Mouse (Mus musculus): ENCODE results near the gene Tsc22d4.
"Not testable (repeated sequence)": the region's sequence is repeated elsewhere in the genome, so short reads cannot be mapped to it uniquely, and the experiment has no call there.

Gene Tsc22d4

DNA sequence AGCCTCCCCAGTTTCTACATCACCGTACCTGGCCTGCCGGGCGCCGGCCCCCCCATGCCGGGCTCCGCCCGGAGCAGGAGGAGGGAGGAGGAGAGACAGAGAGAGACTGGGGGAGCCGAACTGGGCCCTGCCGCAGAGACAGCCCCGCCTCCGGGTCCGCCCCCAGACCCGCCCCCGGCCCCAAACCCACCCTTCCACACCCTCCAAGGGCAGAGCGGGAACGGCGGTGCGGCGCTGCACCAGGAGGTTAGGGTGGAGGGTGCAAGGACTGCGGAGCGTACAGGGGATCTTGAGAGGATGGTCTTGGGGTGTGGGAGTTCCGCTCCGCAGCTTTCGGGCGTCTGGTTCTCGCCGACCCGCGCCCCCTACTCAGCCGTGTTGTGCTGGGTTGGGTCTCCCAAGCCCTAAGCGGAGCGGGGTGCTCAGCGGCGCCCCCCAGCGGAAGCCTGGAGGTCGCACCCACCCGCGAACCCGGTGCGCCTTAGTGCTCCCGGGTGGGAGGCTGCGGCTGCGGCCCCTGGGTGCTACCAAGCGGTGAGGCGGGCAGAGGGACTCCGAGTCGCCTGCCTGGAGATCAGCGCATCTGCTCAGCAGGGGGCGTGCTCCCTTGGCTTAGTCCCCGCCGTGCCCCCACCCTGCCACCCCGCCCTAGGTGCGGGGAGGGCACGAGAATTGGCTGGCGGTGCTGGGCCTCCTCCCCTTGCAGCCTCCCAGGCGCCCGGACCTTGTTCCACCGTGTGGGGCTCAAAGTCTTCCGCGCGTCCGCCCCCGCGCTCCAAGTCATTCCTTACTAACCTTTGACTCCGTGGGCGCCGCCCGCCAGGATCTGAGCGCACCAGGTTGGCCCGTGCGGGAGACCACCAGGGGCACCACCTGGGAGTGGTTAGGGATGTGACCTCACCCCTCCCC is 4.3 kb upstream of the Tsc22d4 start, which contains the start of gene Nyap1:
Nyap1 (minus strand) TSS at position 585 of the 909 bp plus-strand sequence.
- DNase-seq (ENCODE audit: low spot score), result peak; percentile 75

DNA sequence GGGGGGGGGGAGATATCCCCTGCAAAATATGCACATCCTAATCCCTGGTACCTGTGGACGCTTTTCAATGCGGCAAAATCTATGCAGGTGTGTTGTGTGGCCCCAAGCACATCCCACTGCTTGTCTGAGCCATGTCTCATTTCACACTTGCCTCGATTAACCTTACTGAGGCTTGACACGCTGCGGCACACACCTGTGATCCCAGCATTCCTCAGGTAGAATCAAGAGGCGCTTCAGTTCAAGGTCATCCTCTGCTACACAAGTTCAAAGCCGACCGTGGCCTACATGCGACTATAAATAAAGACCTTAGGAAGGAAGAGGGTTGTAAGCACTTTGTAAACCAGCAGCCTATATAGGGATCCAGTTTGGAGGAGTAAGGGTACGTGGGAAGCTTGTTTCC is 3.5 kb upstream of the Tsc22d4 start:
- no peak for DNase-seq (ENCODE audit: low spot score)

DNA sequence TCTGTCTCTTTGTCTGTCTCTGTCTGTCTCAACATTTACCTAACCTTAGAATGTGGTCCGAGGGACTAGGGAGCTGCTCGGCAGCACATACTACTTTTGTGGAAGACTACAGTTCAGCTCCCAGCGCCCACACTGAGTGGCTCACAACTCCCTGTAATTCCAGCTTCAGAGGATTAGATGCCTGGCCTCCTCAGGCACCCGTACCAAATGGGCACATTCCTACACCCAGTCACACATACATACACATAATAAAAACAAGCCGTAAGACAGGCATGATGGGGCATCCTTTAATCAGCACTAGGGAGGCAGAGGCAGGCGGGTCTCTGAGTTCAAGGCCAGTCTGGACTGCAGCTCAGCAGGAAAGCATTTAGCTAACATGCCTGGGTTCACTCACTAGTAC is 2.7 kb upstream of the Tsc22d4 start:
- no peak for DNase-seq (ENCODE audit: low spot score)

DNA sequence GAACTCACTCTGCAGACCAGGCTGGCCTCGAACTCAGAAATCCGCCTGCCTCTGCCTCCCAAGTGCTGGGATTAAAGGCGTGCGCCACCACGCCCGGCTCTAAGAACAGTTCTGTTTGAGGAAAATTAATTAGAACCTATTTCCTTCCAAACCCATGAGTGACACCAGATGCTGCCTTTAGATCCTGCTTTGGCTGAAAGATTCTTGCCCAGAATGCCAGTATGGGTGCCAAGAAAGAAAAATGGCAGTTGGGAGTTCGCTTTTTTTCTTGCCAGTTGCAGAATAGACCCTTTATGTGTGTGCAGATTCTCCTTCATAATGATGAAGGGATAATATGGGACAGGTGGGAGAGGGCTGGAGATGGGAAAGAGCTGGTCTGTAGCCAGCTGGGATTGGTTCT is 1.3 kb upstream of the Tsc22d4 start:
- no peak for DNase-seq (ENCODE audit: low spot score)

DNA sequence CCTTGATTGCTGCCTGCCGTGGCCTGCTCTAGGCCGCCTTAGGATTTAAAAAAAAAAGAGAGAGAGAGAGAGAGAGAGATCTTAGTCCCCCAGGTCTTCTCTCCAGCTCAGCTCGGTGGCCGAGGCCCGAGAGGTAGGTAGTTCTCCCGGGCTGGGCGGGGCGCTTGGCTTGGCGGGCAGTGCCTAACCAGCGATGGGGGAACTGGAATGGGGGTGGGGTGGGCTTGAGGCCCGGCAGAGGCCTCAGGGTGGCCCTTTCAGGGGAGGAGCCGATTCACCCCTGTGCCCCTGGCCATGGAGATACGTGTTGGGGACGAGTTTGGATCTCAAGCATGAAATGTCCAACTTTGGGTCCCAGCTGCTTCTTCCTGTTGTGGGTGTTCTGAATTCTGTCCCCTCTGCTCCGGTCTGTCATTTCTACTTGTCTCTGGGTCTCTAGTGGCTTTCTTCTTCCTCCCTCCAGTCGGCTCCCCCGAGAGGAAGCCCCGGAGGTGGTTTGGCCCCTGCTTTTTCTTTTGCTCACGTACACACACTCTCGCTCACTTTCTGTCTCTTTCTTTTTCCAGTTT is 836 bp downstream of the Tsc22d4 start:
- peak; percentile 52 for DNase-seq (ENCODE audit: low spot score)

DNA sequence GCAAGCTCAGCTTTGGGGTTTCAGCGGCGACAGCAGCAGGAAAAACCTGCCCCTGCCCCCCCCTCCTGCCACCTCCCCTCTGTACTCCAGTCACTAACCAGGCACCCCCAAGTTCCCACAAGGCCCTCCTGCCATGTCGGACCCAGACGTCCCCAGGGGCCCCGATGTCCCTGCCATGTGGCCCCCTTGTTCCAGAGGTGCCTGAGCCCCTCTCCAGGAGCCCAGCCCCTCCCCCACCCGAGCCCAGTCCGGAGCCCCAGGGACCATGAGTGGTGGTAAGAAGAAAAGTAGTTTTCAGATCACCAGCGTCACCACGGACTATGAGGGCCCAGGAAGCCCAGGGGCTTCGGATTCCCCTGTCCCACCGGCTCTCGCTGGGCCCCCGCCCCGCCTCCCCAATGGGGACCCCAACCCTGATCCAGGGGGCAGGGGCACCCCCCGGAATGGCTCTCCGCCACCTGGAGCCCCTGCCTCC is 1.4 kb downstream of the Tsc22d4 start:
- DNase-seq (ENCODE audit: low spot score), result no peak

DNA sequence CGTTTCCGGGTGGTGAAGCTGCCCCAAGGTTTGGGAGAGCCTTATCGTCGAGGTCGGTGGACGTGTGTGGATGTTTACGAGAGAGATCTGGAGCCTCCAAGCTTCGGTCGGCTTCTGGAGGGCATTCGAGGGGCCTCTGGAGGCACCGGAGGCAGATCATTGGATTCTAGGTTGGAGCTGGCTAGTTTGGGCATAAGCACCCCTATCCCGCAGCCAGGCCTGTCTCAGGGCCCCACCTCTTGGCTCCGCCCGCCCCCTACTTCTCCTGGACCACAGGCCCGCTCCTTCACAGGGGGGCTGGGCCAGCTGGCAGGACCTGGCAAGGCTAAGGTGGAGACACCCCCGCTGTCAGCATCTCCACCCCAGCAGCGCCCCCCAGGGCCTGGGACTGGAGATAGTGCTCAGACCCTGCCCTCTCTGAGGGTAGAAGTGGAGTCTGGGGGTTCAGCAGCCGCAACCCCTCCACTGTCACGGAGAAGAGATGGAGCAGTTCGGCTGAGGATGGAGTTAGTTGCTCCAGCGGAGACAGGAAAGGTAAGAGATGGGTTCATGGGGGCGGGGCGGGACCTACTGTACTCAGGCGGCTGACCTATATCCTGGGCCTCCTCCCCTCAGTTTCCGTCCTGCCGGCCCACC is 1.9 kb downstream of the Tsc22d4 start:
- DNase-seq (ENCODE audit: low spot score), result no peak

DNA sequence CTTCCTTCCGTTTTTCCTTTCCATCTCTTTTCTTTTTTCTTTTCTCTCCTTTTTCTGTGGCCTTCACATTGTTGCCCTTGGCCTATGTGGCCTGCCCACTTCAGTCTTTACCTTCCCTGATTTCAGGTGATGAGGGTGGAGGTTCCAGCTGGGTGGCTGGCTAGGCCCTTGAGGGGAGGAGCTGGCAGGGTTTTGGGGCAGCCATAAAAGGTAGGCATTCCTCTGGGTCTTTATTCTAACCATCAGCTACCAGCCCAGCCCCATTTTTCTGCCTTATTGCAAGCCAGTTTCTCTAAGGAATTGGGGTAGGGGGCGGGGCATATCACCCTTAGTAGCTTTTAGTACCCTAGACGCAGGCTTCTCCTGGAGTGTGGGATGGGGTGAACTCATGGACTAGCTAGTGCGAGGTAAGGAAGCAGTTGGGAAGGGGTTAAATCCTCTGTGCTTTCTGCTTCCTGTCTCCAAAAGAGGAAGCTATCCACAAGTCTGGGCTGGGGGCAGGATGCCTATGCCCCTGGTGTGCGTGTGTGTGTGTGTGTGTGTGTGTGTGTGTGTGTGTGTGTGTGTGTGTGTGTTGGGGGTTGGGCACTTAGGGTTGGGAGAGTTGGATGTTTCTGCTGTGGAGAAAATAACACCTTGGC is 2.7 kb downstream of the Tsc22d4 start:
- DNase-seq (ENCODE audit: low spot score), result no peak

DNA sequence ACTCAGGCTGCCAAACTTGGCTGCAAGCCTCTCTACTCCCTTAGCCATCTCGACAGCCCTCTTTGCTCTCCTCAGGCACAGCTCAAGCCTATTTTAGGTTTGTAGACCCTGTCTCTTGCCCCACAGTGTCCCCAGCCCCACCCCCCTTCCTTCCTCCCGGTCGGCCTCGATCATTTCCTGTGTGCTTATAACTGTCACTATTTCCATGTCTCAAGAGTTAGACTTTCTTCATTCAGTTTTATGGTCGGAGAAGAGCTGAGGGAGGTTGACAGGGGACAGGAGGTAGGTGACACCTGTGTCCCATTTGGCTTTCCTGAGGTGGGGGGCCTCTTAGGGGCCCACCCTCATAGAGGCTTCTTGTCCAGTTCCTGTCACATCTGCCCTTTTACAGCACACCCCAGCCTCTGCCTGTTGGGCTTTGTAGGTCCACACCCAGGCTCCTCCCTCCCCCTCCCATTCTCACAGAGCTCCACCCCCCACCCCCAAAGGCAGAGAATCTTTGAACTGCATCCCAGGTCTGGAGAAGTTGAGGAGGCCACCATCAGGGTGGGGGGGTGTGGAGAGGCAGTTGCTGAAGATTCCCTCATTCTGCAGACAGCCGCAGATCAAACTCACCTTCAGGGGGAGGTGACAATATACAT is 3.8 kb downstream of the Tsc22d4 start:
- DNase-seq (ENCODE audit: low spot score), result no peak

DNA sequence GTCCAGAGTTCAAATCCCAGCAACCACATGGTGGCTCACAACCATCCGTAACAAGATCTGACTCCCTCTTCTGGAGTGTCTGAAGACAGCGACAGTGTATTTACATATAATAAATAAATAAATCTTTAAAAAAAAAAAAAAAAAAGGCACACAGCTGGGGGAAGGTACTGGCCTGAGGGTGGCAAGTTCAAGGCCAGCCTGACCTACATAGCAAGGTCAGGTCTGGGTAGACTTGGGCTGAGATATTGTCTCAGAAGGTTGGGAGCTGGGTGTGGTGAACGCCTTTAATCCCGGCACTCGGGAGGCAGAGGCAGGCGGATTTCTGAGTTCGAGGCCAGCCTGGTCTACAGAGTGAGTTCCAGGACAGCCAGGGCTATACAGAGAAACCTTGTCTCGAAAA is 4.7 kb downstream of the Tsc22d4 start:
- DNase-seq (ENCODE audit: low spot score), result not testable (repeated sequence)

DNA sequence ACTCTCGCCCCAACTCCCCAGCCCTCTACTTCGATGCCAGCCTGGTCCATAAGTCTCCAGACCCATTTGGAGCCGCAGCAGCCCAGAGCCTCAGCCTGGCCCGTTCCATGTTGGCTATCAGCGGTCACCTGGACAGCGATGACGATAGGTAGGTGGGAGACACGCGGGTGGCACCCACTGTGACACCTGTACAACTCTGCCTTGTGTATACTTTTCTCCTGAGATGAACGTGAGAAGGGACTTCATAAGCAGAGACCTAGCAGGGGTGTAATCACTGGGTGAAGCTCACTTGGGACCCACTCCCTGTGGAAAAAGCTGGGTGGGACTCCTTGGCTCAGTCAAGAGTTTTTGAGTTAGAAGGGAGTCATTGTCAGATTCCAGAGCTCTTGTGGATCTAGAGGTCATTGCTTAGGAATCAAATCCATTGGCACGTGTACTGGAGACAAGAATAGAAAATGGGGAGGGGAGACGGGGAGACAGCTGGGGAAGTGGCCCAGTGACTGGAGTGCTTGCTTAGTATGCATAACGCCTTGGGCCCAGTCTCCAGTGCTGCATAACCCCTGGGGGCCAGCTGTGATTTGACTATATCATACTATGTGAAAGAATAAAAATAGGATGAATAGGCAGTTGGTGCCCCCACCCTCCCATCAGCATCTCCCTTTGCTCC is 5.8 kb downstream of the Tsc22d4 start:
- no peak for DNase-seq (ENCODE audit: low spot score)

DNA sequence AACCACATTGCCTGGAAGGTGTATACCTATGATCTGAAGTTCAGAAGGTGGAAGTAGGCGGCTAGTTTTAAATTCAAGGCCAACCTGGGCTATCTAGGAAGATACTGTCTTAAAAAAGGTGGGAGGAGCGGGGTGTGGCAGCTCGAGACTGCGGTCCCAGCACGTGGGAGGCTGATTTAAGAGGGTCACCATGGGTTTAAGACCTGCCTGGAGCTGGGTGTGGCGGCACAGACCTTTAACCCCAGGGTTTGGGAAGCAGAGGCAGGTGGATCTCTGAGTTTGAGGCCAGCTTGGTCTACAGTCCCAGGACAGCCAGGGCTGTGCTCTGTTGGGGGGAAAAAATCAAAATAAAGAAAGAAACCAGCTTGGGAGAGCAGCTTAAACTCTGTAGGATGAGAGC is 6.5 kb downstream of the Tsc22d4 start:
- DNase-seq (ENCODE audit: low spot score), result no peak

DNA sequence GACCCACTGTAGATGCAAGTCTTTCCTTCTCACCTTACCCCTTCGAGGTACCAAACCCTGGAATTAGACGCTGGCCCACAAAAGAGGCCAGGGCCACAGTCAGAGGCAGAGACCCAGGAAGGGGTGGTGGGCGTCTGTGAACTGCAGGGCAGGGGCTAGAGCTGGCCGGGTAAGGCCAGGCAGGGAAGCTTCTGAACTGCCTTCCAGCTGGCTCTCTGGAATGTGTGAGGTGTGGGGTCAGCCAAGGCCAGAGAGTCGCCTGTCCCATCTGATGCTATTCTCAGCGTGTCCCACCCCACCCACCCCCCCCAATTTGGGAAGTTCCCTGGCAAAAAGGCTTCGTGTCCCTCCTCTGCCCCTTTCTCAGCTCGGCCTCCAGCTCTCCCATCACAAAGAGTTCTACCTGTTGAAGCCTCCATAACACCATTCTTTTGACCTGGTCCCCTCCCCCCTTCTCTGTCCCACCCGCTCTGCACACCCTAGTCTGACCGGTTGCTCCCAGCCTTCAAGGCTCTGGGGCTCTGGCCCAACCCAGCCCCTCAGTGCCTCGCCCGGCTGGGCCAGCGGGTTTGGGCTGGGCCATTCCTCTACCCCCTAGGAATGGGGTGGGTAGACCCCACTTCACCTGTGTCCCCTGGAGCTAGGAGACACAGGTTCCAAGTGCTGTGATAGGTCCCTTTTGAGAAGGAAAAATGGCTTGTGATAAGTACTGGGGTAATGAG is 7.7 kb downstream of the Tsc22d4 start:
- no peak for DNase-seq (ENCODE audit: low spot score)

DNA sequence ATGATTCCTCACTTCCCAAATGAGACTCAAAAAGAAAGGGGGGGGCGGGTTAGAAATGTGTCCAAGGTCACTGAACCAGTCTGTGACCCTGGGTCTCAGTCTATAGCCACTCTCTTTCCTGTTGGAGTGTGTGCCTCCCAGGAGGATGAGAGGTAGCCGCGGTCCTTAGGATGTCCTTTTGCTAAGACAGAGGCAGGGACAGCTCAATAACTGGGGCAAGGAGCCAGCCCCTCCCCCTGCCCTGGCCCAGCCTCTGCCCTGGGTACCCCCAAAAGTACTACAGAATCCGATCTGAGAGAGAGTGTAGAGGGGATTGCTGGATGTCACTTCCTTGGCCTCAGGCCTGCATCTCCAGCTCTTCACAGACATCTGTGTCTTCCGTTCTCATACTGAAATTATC is 9.9 kb downstream of the Tsc22d4 start:
- no peak for DNase-seq (ENCODE audit: low spot score)

DNA sequence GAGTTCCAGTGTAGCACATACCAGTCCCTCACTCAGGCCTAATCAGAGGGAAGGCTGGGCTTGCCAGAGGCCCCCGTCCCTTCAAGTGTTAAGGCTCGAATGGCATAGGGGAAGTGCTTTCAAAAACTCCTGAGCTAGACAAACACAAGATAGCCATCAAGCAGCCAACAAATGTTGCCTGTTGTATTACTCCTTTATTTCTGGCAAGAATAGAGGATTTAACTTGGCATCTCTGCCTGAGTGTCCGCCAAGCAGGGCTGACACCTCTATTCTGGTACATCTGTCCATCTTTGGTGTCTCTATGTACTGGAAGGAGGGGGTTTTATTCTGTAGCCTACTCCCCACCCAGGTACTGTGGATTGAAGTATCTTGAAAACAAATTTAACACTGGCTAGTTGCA is 10.6 kb downstream of the Tsc22d4 start:
- no peak for DNase-seq (ENCODE audit: low spot score)

DNA sequence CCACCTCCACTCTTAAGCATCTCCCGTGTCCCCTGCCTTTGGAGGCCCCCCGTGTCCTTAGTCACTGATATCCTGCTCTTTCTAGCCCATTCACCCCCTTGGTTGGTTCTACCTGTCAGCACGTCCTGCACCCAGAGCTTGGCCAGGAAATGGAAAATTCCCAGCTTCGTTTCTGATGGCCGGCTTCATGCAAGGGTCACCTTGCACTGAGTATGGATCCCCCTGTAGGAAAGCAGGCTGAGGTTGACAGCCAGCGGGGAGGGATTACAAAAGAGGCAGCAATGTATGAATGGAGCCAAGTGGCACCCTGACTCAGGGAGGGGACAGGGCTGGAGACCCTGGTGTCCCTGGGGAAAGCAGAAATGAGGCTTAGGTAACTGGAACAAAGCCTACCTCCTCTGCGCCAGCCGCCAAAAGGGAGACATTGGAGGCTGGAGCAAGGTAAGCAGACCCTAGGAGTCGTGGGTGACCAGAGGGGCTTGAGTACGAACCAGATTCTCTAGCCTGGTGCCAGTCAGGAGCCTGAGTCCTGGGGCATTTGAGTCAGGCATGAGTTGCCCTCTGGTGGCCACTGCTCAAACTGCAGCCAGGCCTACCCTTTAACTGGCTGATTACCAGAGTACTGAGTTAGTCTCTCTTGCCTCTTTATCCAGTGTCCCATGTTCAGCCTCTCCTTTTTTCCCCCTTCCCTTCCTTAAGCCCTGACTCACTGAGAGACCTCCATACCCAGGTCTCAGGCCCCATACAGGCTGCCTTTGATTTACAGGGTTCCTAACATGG is 11.5 kb downstream of the Tsc22d4 start:
- peak; percentile 58 for DNase-seq (ENCODE audit: low spot score)

DNA sequence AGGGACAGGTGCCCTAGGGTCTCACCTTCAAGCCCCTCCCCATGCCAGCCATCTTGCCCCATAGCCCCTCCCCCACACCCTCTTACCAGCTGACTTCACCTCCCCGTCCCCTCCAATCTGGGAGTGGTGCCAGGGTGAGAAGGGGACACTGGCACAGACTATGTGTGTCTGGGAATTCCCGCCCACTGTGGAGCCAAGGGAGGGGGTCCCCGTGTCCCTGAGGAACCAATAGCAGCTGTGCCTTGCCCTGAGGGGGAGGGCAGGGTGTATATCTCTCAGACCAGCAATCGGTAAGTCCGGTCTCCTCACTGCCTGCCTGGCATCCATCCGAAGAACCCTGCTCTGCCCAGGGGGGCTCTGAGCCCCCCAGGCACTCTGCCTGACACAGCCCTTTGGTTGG is 12.4 kb downstream of the Tsc22d4 start:
- DNase-seq (ENCODE audit: low spot score), result no peak

DNA sequence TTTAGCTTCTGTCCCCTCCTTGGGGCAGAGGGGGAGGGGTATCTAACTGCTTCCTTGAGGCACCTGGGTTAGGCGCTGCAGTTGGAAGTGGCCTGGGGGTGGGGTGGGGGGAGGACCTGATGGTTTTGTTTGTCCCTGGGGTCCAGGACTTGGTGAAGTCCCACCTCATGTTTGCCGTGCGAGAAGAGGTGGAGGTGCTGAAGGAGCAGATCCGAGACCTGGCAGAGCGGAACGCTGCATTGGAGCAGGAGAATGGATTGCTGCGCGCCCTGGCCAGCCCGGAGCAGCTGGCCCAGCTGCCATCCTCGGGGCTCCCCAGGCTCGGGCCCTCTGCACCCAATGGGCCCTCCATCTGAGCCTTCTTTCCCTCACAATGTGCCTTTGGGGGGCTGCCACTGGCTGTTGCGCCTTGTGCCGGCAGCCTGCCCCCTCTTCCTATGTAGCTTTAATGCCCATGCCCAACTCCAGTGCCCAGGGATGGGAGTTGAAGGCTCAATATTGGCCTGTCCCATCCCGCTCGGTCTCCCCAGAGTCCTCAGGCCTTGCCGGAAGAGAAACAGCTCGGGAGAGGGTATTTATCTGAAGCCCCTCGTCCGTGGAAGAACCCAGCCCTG is 13.5 kb downstream of the Tsc22d4 start:
- DNase-seq (ENCODE audit: low spot score), result no peak

DNA sequence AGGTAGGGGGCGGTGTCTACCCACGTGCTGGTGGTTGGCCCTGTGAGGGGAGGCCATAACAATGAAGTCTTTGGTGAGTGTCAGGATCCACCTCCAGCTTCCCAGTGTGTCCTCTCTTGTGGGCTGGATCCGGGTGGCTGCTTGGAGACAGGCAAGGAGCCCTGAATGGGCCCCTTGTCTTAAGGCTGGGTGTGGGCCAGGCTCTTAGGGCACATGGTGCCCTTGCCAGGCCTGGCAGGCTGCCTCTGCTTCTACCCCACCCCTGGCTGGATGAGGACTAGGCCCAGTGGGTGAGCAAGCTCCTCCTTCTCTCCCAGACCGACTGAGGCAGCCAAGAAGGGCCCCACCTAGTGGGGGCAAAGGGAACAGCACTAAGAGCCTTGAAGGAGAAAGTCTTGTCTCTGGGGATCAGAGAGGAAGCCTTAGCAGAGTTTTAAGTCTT is 14.5 kb downstream of the Tsc22d4 start:
- peak; percentile 84 for DNase-seq (ENCODE audit: low spot score)

All from ovary, adult 18-20 months (tissue).